In genomic region chr17:86937064-86937463, GRCm38 (mm10) we compare ENCODE assay signal across 12 mouse cellular contexts. TPM values are rescaled to one million over a fixed set of nuclear protein-coding genes. Genes with fewer than 3 reads are reported as not detected.
DNase-seq lines count a peak whose midpoint lies in the region; ATAC-seq and TF ChIP-seq lines count a peak whose summit lies in the region.
"Had no signal": no experiment of that assay in that cellular context is flagged by ENCODE, and none has a peak within 500 bp of the region (broad histone marks: within the 10 kb centered on the region; RNA-seq: fewer than 3 reads in every experiment).

No protein-coding gene starts in this region.

- no peaks in the 10 kb centered on the region for H3K36me3 ChIP-seq in heart, postnatal 0 days (replicated peaks; ENCODE audit: control insufficient read depth, insufficient read depth, low read length)
- H3K36me3 ChIP-seq in heart, adult 2 months (ENCODE audit: control insufficient read depth, insufficient read depth, low read length) = no peaks in the 10 kb centered on the region
- H3K36me3 ChIP-seq in embryonic facial prominence, embryonic 10.5 days (replicated peaks) = no peaks in the 10 kb centered on the region
- no peaks in the 10 kb centered on the region for H3K36me3 ChIP-seq in hindbrain, embryonic 14.5 days (replicated peaks; ENCODE audit: control insufficient read depth, insufficient read depth)
- H3K36me3 ChIP-seq in midbrain, embryonic 16.5 days (ENCODE audit: control insufficient read depth, insufficient read depth, low read length) = no peaks in the 10 kb centered on the region

- no peak overlapping the region for H3K4me3 ChIP-seq in heart, postnatal 0 days (ENCODE audit: low read depth, low read length)
- no peak overlapping the region for H3K4me3 ChIP-seq in heart, adult 2 months
- H3K4me3 ChIP-seq in embryonic facial prominence, embryonic 10.5 days = peak overlapping the region; percentile 58; the same call in 1 of the 2 replicates
- H3K4me3 ChIP-seq in hindbrain, embryonic 14.5 days (replicated peaks; ENCODE audit: low read length) = no peak overlapping the region
- H3K4me3 ChIP-seq in midbrain, embryonic 16.5 days (ENCODE audit: low read depth, low read length) = no peak overlapping the region

- 76% methylated on average over 2 of the region's 2 CpGs for WGBS in heart, postnatal 0 days
- WGBS in heart, adult 2 months = 52% methylated on average over 2 of the region's 2 CpGs
- WGBS in embryonic facial prominence, embryonic 10.5 days = 75% methylated on average over 2 of the region's 2 CpGs
- WGBS in hindbrain, embryonic 14.5 days = 75% methylated on average over 2 of the region's 2 CpGs
- WGBS in midbrain, embryonic 16.5 days = 65% methylated on average over 2 of the region's 2 CpGs

- no peaks in the 10 kb centered on the region for H3K9me3 ChIP-seq in heart, postnatal 0 days (replicated peaks; ENCODE audit: control insufficient read depth, low read length)
- H3K9me3 ChIP-seq in embryonic facial prominence, embryonic 10.5 days = no peaks in the 10 kb centered on the region
- no peaks in the 10 kb centered on the region for H3K9me3 ChIP-seq in hindbrain, embryonic 14.5 days (ENCODE audit: control insufficient read depth, low read length)
- H3K9me3 ChIP-seq in midbrain, embryonic 16.5 days (replicated peaks; ENCODE audit: control insufficient read depth, low read length, poor library complexity, severe bottlenecking) = no peaks in the 10 kb centered on the region

- TF ChIP-seq EP300 in heart, postnatal 0 days (IDR thresholded peaks at IDR 0.05; ENCODE audit: low read depth) = no peak
- TF ChIP-seq EP300 in heart, adult 2 months (IDR thresholded peaks at IDR 0.05; ENCODE audit: insufficient read depth, low read depth, low read length) = no peak

- no peak overlapping the region for H3K9ac ChIP-seq in heart, postnatal 0 days (replicated peaks; ENCODE audit: low read depth, low read length)
- H3K9ac ChIP-seq in heart, adult 2 months (ENCODE audit: low read depth, low read length) = no peak overlapping the region
- H3K9ac ChIP-seq in hindbrain, embryonic 14.5 days = 0 out of 2 replicates have a peak overlapping the region, but pooled peaks have one; percentile 55
- no peak overlapping the region for H3K9ac ChIP-seq in midbrain, embryonic 16.5 days (ENCODE audit: low read depth, low read length)
- H3K9ac ChIP-seq: liver, embryonic 14.5 days had no signal

- peaks cover 12% of the 10 kb centered on the region for H3K4me1 ChIP-seq in heart, postnatal 0 days (ENCODE audit: control insufficient read depth, insufficient read depth)
- peaks cover 2% of the 10 kb centered on the region; the same call in 1 of the 2 replicates for H3K4me1 ChIP-seq in heart, adult 2 months (ENCODE audit: control insufficient read depth, insufficient read depth, low read length)
- peaks cover 28% of the 10 kb centered on the region for H3K4me1 ChIP-seq in embryonic facial prominence, embryonic 10.5 days
- peaks cover 19% of the 10 kb centered on the region for H3K4me1 ChIP-seq in hindbrain, embryonic 14.5 days (replicated peaks; ENCODE audit: control insufficient read depth, insufficient read depth, low read length)
- peaks cover 19% of the 10 kb centered on the region for H3K4me1 ChIP-seq in midbrain, embryonic 16.5 days (ENCODE audit: control insufficient read depth, insufficient read depth, low read length)

- no peak for TF ChIP-seq POLR2A in heart, adult 2 months (IDR thresholded peaks at IDR 0.05; ENCODE audit: insufficient read depth, low read depth, low read length)

- 0 out of 2 replicates have a peak overlapping the region, but pooled peaks have one; percentile 27 for H3K27ac ChIP-seq in heart, postnatal 0 days (ENCODE audit: low read depth)
- H3K27ac ChIP-seq in heart, adult 2 months = no peak overlapping the region
- no peak overlapping the region for H3K27ac ChIP-seq in embryonic facial prominence, embryonic 10.5 days (replicated peaks)
- peak overlapping the region; percentile 76; the same call in 1 of the 2 replicates for H3K27ac ChIP-seq in hindbrain, embryonic 14.5 days
- no peak overlapping the region for H3K27ac ChIP-seq in midbrain, embryonic 16.5 days (ENCODE audit: low read length)
- H3K27ac ChIP-seq: liver, embryonic 14.5 days had no signal

- H3K79me2 ChIP-seq in heart, adult 2 months (replicated peaks; ENCODE audit: control insufficient read depth, insufficient read depth, low read length) = no peaks in the 10 kb centered on the region

- intact Hi-C loops in heart, adult 2 months (cut with DNase I) = no loop called here

- no peak for DNase-seq in heart, postnatal 0 days (ENCODE audit: low spot score)
- no peak for DNase-seq in heart, adult 2 months
- DNase-seq in embryonic facial prominence, embryonic 10.5 days (ENCODE audit: low spot score) = no peak
- DNase-seq in hindbrain, embryonic 14.5 days (ENCODE audit: low spot score) = no peak
- DNase-seq in retina, postnatal 1 day = no peak

- H3K27me3 ChIP-seq in heart, postnatal 0 days (ENCODE audit: control insufficient read depth, insufficient read depth, low read length) = no peaks in the 10 kb centered on the region
- no peaks in the 10 kb centered on the region for H3K27me3 ChIP-seq in heart, adult 2 months (ENCODE audit: control insufficient read depth, insufficient read depth, low read length)
- H3K27me3 ChIP-seq in embryonic facial prominence, embryonic 10.5 days (replicated peaks; ENCODE audit: low read depth, poor library complexity, severe bottlenecking) = peaks cover 59% of the 10 kb centered on the region
- H3K27me3 ChIP-seq in hindbrain, embryonic 14.5 days (ENCODE audit: control insufficient read depth, insufficient read depth, low read length) = no peaks in the 10 kb centered on the region
- no peaks in the 10 kb centered on the region for H3K27me3 ChIP-seq in midbrain, embryonic 16.5 days (ENCODE audit: control insufficient read depth, insufficient read depth, low read depth, low read length)

- peak overlapping the region; percentile 63; the same call in 1 of the 2 replicates for H3K4me2 ChIP-seq in heart, postnatal 0 days (ENCODE audit: low read depth, low read length)
- peak overlapping the region; percentile 66 for H3K4me2 ChIP-seq in hindbrain, embryonic 14.5 days (replicated peaks)
- peak overlapping the region; percentile 67 for H3K4me2 ChIP-seq in midbrain, embryonic 16.5 days (ENCODE audit: low read length)

- no peak for ATAC-seq in heart, postnatal 0 days (ENCODE audit: insufficient read depth, low read depth)
- no peak for ATAC-seq in hindbrain, embryonic 14.5 days (ENCODE audit: low FRiP score)
- ATAC-seq in midbrain, embryonic 16.5 days = no peak
- no peak for ATAC-seq in megakaryocyte-erythroid progenitor cell, adult 5-6 weeks (replicated peaks; ENCODE audit: low FRiP score, low TSS enrichment, poor library complexity, severe bottlenecking)
- ATAC-seq in granulocyte monocyte progenitor cell, adult 5-6 weeks (replicated peaks; ENCODE audit: poor library complexity, severe bottlenecking) = no peak

- no peak for TF ChIP-seq CTCF in heart, postnatal 0 days (IDR thresholded peaks at IDR 0.05; ENCODE audit: low read depth)
- no peak for TF ChIP-seq CTCF in heart, adult 2 months (IDR thresholded peaks at IDR 0.05)

RNA-seq across cellular contexts. Expression of gene Atp6v1e2, which starts 10.6 kb away (rescaled TPM):
- not detected in 2 replicates for total RNA-seq in heart, postnatal 0 days (2014; rRNA removed; ENCODE audit: low replicate concordance)
- not detected in 2 replicates for polyA plus RNA-seq in heart, postnatal 0 days (2015; fragmentation: Nextera tagmentation; extraction: Ambion mirVana)
- not detected for total RNA-seq in heart, adult 2 months (2021)
- polyA plus RNA-seq in heart, adult 2 months (2012; rRNA removed) = not detected in 2 replicates
- not detected in 2 replicates for polyA plus RNA-seq in embryonic facial prominence, embryonic 10.5 days (2016; fragmentation: Nextera tagmentation; extraction: Ambion mirVana)
- not detected in 2 replicates for polyA plus RNA-seq in hindbrain, embryonic 14.5 days (2014; fragmentation: Nextera tagmentation; extraction: Ambion mirVana)
- polyA plus RNA-seq in midbrain, embryonic 16.5 days (2015; fragmentation: Nextera tagmentation; extraction: Ambion mirVana) = 0.29 TPM in 1 of 2 replicates, not detected in the other
- not detected in 2 replicates for total RNA-seq in megakaryocyte-erythroid progenitor cell, adult 5-6 weeks (2014; fragmentation: Nextera tagmentation)
- not detected in 2 replicates for total RNA-seq in megakaryocyte-erythroid progenitor cell, adult 5-6 weeks (2017)
- total RNA-seq in granulocyte monocyte progenitor cell, adult 5-6 weeks (2014; fragmentation: Nextera tagmentation) = not detected in 2 replicates
- not detected in 2 replicates for total RNA-seq in granulocyte monocyte progenitor cell, adult 5-6 weeks (2017)
- total RNA-seq: CH12.LX; neutrophil, adult 5-6 weeks had no signal
- polyA plus RNA-seq: cerebellum, adult 2 months; liver, embryonic 14.5 days had no signal

RNA-seq across cellular contexts. Expression of gene Tmem247, which starts 19.9 kb away (rescaled TPM):
- total RNA-seq in heart, postnatal 0 days (2014; rRNA removed; ENCODE audit: low replicate concordance) = not detected in 2 replicates
- not detected in 2 replicates for polyA plus RNA-seq in heart, postnatal 0 days (2015; fragmentation: Nextera tagmentation; extraction: Ambion mirVana)
- total RNA-seq in heart, adult 2 months (2021) = not detected
- polyA plus RNA-seq in heart, adult 2 months (2012; rRNA removed) = 0.26 TPM in 1 of 2 replicates, not detected in the other
- polyA plus RNA-seq in embryonic facial prominence, embryonic 10.5 days (2016; fragmentation: Nextera tagmentation; extraction: Ambion mirVana) = not detected in 2 replicates
- not detected in 2 replicates for polyA plus RNA-seq in hindbrain, embryonic 14.5 days (2014; fragmentation: Nextera tagmentation; extraction: Ambion mirVana)
- polyA plus RNA-seq in midbrain, embryonic 16.5 days (2015; fragmentation: Nextera tagmentation; extraction: Ambion mirVana) = not detected in 2 replicates
- not detected in 2 replicates for total RNA-seq in megakaryocyte-erythroid progenitor cell, adult 5-6 weeks (2014; fragmentation: Nextera tagmentation)
- total RNA-seq in megakaryocyte-erythroid progenitor cell, adult 5-6 weeks (2017) = not detected in 2 replicates
- not detected in 2 replicates for total RNA-seq in granulocyte monocyte progenitor cell, adult 5-6 weeks (2014; fragmentation: Nextera tagmentation)
- not detected in 2 replicates for total RNA-seq in granulocyte monocyte progenitor cell, adult 5-6 weeks (2017)
- total RNA-seq: CH12.LX; neutrophil, adult 5-6 weeks had no signal
- polyA plus RNA-seq: cerebellum, adult 2 months; liver, embryonic 14.5 days had no signal

RNA-seq across cellular contexts. Expression of gene Rhoq, which starts 25.8 kb away (rescaled TPM):
- 67.4 and 74.6 TPM in 2 replicates for total RNA-seq in heart, postnatal 0 days (2014; rRNA removed; ENCODE audit: low replicate concordance)
- polyA plus RNA-seq in heart, postnatal 0 days (2015; fragmentation: Nextera tagmentation; extraction: Ambion mirVana) = 17.6 and 18.7 TPM in 2 replicates
- 100 to 1,000 TPM; 119 to 138 TPM for total RNA-seq in heart, adult 2 months (2021)
- polyA plus RNA-seq in heart, adult 2 months (2012; rRNA removed) = 70.7 and 118 TPM in 2 replicates
- 11.9 and 13.1 TPM in 2 replicates for polyA plus RNA-seq in embryonic facial prominence, embryonic 10.5 days (2016; fragmentation: Nextera tagmentation; extraction: Ambion mirVana)
- polyA plus RNA-seq in hindbrain, embryonic 14.5 days (2014; fragmentation: Nextera tagmentation; extraction: Ambion mirVana) = 10.7 and 11.5 TPM in 2 replicates
- polyA plus RNA-seq in midbrain, embryonic 16.5 days (2015; fragmentation: Nextera tagmentation; extraction: Ambion mirVana) = 5.3 and 6.0 TPM in 2 replicates
- 0.13 and 2.8 TPM in 2 replicates for total RNA-seq in megakaryocyte-erythroid progenitor cell, adult 5-6 weeks (2014; fragmentation: Nextera tagmentation)
- total RNA-seq in megakaryocyte-erythroid progenitor cell, adult 5-6 weeks (2017) = 1.5 and 2.9 TPM in 2 replicates
- total RNA-seq in granulocyte monocyte progenitor cell, adult 5-6 weeks (2014; fragmentation: Nextera tagmentation) = 2.8 and 5.4 TPM in 2 replicates
- 2.0 and 3.1 TPM in 2 replicates for total RNA-seq in granulocyte monocyte progenitor cell, adult 5-6 weeks (2017)

Comparison
In these comparisons a context has a peak if more than half of its experiments do, and no peak if none do; other contexts are left out.
1. H3K27ac ChIP-seq: peak in heart, postnatal 0 days (single experiment) and hindbrain, embryonic 14.5 days (single experiment); none in heart, adult 2 months (single experiment), embryonic facial prominence, embryonic 10.5 days (single experiment) and midbrain, embryonic 16.5 days (single experiment).
2. Peak in every context shown above with its lines, with median percentiles within 50 percentile points of each other: H3K4me2 ChIP-seq.